Mouse (Mus musculus) liver, embryonic 11.5 days (tissue): ENCODE measurements around the gene Ahdc1. TPM values are rescaled to one million over a fixed set of nuclear protein-coding genes. Genes with fewer than 3 reads are reported as not detected.
A peak's percentile ranks its signal among the peaks of the same experiment; 100 is the strongest.

Source experiments
- ATAC-seq: fragments of 200-750 bp; cut with Nextera tagmentation; replicated peaks from 2 replicates; pipeline ENCODE4 v1.8.0; 2017; ENCODE audit warnings: moderate number of reproducible peaks, mild to moderate bottlenecking, moderate TSS enrichment, moderate library complexity; ENCODE audit not compliant: low FRiP score
- DNase-seq: peaks from one replicate; pipeline ENCODE4 v3.0.0-alpha.2; 2017; ENCODE audit warnings: low spot score
- H3K27ac ChIP-seq: fragments of 300-500 bp; sonication (generic); 2 replicates; pipeline ENCODE4 v1.5.1; 2014; ENCODE audit warnings: mild to moderate bottlenecking, low read depth, low read length, control low read depth
- H3K27me3 ChIP-seq: fragments of 300-500 bp; sonication (generic); replicated peaks from 2 replicates; pipeline ENCODE4 v1.6.1; 2014; ENCODE audit warnings: low read length, mixed read lengths; ENCODE audit not compliant: control insufficient read depth, insufficient read depth
- H3K36me3 ChIP-seq: fragments of 300-500 bp; sonication (generic); 2 replicates; pipeline ENCODE4 v1.6.1; 2014; ENCODE audit warnings: mild to moderate bottlenecking, low read length, moderate library complexity, mixed read lengths; ENCODE audit not compliant: control insufficient read depth, insufficient read depth
- H3K4me1 ChIP-seq: fragments of 300-500 bp; sonication (generic); replicated peaks from 2 replicates; pipeline ENCODE4 v1.6.1; 2014; ENCODE audit warnings: low read length, mixed read lengths; ENCODE audit not compliant: control insufficient read depth, insufficient read depth
- H3K4me2 ChIP-seq: fragments of 300-500 bp; sonication (generic); 2 replicates; pipeline ENCODE4 v1.6.1; 2014; ENCODE audit warnings: mild to moderate bottlenecking, control low read depth, moderate library complexity
- H3K4me3 ChIP-seq: fragments of 300-500 bp; sonication (generic); 2 replicates; pipeline ENCODE4 v1.5.1; 2014; ENCODE audit warnings: low read depth, low read length, control low read depth
- H3K9ac ChIP-seq: fragments of 300-500 bp; sonication (generic); 2 replicates; pipeline ENCODE4 v1.6.1; 2014; ENCODE audit warnings: low read depth, low read length, control low read depth
- H3K9me3 ChIP-seq: fragments of 300-500 bp; sonication (generic); 2 replicates; pipeline ENCODE4 v1.6.1; 2016; ENCODE audit warnings: low read length, inconsistent platforms, mixed read lengths; ENCODE audit not compliant: control insufficient read depth
- WGBS: fragments of 180-500 bp; shearing (Covaris S2); extraction: QIAGEN DNeasy Blood & Tissue Kit; methylation state at CpG from one replicate; pipeline ENCODE4 v1.1.7; 2014; 5-methylcytosine and 5-hydroxymethylcytosine counted together
- polyA plus RNA-seq: library from polyadenylated mRNA; unstranded; fragments of >200 nt; fragmentation: Nextera tagmentation; extraction: Ambion mirVana; gene quantifications from 2 replicates; pipeline ENCODE4 v1.2.1, GENCODE M21; 2014

Ahdc1 gene
- polyA plus RNA-seq, 1 experiment from 2014 or later = 6.1 TPM

- no peak overlapping the region for H3K4me3 ChIP-seq
- no peaks in the 10 kb centered on the region for H3K36me3 ChIP-seq
- H3K9ac ChIP-seq = no peak overlapping the region
- H3K4me1 ChIP-seq = peaks cover 92% of the 10 kb centered on the region
- H3K27ac ChIP-seq = 0 out of 2 replicates have a peak overlapping the region, but pooled peaks have one; percentile 23
- no peak for DNase-seq
- H3K4me2 ChIP-seq = no peak overlapping the region
- no peaks in the 10 kb centered on the region for H3K27me3 ChIP-seq
- no peaks in the 10 kb centered on the region for H3K9me3 ChIP-seq
- no peak for ATAC-seq
- WGBS = 55% methylated on average over 5 of the region's 6 CpGs
Measured at GRCm38 (mm10) chr4:133020721-133021120, 9.7 kb downstream of the Ahdc1 start.

- H3K9ac ChIP-seq = no peak overlapping the region
- H3K27ac ChIP-seq = 0 out of 2 replicates have a peak overlapping the region, but pooled peaks have one; percentile 23
- ATAC-seq = no peak
- no peak overlapping the region for H3K4me3 ChIP-seq
- peaks cover 92% of the 10 kb centered on the region for H3K4me1 ChIP-seq
- 48% methylated on average over 9 of the region's 9 CpGs for WGBS
- H3K27me3 ChIP-seq = no peaks in the 10 kb centered on the region
- no peaks in the 10 kb centered on the region for H3K36me3 ChIP-seq
- DNase-seq = no peak
- no peaks in the 10 kb centered on the region for H3K9me3 ChIP-seq
- no peak overlapping the region for H3K4me2 ChIP-seq
Measured at GRCm38 (mm10) chr4:133021181-133021671, 10.2 kb downstream of the Ahdc1 start.

DNA sequence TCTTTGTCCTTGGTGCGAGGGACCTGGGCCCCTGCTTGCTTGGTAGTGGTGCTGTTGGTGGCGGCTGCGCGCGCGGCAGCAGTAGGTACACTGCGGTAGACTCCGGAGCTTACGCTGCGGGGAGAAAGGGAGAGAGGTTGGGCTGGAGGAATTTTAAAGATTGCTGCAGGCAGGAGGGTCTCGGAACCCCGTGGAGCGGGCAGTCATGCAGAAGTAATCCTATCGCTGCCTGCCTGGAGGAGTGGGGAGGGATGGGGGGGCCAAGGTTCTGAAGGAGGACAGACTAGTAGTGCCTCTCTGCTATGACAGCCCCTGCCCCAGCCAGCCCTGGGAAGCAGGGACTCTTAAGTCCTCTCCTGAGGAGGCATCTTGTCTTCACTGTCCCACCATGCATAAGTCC lies 11.2 kb downstream of the Ahdc1 start:
- Histone ChIP-seq H3K4me2 (no peak overlapping the region), H3K4me3 (no peak overlapping the region), H3K9me3 (no peaks in the 10 kb centered on the region), H3K9ac (no peak overlapping the region), H3K27me3 (no peaks in the 10 kb centered on the region), H3K4me1 (peaks cover 86% of the 10 kb centered on the region), H3K27ac (no peak overlapping the region), H3K36me3 (no peaks in the 10 kb centered on the region)
- no peak for ATAC-seq
- DNase-seq = no peak
- WGBS = 52% methylated on average over 14 of the region's 14 CpGs

GRCm38 (mm10) chr4:133022954-133023635 lies 12.0 kb downstream of the Ahdc1 start:
- Histone ChIP-seq H3K4me3 (no peak overlapping the region), H3K27me3 (no peaks in the 10 kb centered on the region), H3K9ac (no peak overlapping the region), H3K9me3 (no peaks in the 10 kb centered on the region), H3K4me1 (peaks cover 84% of the 10 kb centered on the region), H3K27ac (no peak overlapping the region), H3K4me2 (no peak overlapping the region), H3K36me3 (no peaks in the 10 kb centered on the region; the same call in 1 of the 2 replicates)
- 80% methylated on average over 14 of the region's 14 CpGs for WGBS
- no peak for ATAC-seq
- no peak for DNase-seq

DNA sequence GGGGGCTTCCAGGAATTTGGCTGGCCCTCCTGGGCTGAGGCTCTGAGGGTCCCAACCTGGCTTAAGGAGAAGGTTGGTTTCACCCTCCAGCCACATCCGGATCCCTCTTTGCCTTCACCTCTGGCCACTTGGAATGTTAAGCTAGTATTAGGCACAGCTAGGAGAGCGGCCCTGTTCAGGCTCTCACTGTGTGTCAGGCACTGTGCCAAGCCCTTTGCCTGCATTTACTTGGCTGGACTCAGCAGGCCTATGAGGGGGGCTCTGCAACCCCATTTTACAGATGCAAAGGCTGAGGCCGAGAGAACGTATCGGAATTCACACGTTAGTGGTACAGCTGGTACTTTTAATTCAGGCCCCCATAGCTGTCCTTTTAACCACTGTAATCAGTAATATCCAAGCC lies 12.6 kb downstream of the Ahdc1 start:
- H3K4me3 ChIP-seq = no peak overlapping the region
- no peaks in the 10 kb centered on the region; the same call in 1 of the 2 replicates for H3K36me3 ChIP-seq
- no peak overlapping the region for H3K27ac ChIP-seq
- H3K27me3 ChIP-seq = no peaks in the 10 kb centered on the region
- ATAC-seq (no peak), DNase-seq (no peak)
- 91% methylated on average over 6 of the region's 6 CpGs for WGBS
- no peak overlapping the region for H3K4me2 ChIP-seq
- no peak overlapping the region for H3K9ac ChIP-seq
- H3K9me3 ChIP-seq = no peaks in the 10 kb centered on the region
- H3K4me1 ChIP-seq = peaks cover 87% of the 10 kb centered on the region

- H3K4me1 ChIP-seq = peaks cover 83% of the 10 kb centered on the region
- H3K4me2 ChIP-seq = no peak overlapping the region
Measured at GRCm38 (mm10) chr4:133024404-133024803, 13.3 kb downstream of the Ahdc1 start.

DNA sequence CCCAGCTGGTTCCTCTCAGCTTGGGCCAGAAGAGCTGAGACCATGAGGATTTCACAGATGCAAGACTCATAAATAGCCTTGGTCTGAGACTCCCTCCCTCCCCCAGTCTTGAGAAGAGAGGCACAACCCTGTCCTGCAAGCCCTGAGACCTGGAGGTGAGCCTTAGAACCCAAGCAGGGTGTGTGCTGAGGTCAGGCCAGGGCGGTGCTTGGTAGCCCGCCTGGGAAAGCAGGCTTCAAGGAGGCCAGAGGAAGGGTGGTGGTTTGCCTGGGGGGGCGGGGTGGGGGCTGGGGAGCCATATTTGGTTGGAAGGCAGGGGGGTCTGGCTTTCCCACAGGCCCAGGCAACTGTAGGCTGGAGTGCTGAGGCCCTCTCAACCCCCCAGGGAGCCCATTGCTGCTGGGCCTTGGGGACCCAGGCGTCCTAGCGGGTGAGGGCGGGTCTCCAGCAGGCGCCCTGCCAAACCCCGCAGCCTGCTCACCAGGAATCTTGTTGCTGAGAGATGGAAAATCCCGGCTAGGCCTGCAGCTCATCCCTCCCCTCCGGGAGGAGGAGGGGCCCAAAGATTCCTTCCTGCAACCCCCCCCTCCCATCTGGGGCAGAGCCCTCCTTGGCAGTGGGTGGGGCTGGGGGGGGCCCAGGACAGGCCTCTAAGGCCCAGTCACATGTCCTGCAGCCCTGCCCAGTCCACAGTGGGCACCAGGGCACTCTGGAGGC lies 14.1 kb downstream of the Ahdc1 start:
- WGBS = 52% methylated on average over 10 of the region's 10 CpGs
- Histone ChIP-seq H3K9ac (no peak overlapping the region), H3K9me3 (no peaks in the 10 kb centered on the region), H3K27me3 (no peaks in the 10 kb centered on the region), H3K27ac (0 out of 2 replicates have a peak overlapping the region, but pooled peaks have one; percentile 5), H3K4me2 (no peak overlapping the region), H3K4me3 (no peak overlapping the region), H3K36me3 (no peaks in the 10 kb centered on the region; the same call in 1 of the 2 replicates), H3K4me1 (peaks cover 79% of the 10 kb centered on the region)
- DNase-seq (no peak), ATAC-seq (no peak)

More at GRCm38 (mm10) chr4:133024404-133024803, 13.3 kb downstream of the Ahdc1 start:
- ATAC-seq (no peak), DNase-seq (no peak)
- Histone ChIP-seq H3K9ac (no peak overlapping the region), H3K27me3 (no peaks in the 10 kb centered on the region), H3K36me3 (no peaks in the 10 kb centered on the region; the same call in 1 of the 2 replicates), H3K9me3 (no peaks in the 10 kb centered on the region), H3K4me3 (no peak overlapping the region), H3K27ac (no peak overlapping the region)
- 48% methylated on average over 3 of the region's 4 CpGs for WGBS

DNA sequence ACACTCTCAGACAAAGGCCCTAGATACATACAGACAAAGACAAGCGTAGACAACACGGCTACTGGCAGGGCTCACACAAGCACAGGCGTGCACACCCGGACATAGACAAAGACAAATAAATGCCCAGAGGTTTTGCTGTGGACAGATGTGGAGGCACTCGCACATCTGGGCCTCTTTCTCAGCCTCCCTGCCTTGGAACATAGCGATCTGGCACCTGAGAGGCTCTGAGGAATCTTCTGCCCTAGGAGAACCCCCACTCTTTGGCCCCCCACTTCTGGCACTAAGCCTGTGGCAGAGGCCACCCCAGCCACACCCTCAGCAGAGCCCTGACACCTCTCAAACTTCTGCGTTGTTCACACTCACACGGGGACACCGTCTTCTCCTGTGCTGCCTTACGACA lies 15.2 kb downstream of the Ahdc1 start:
- H3K9ac ChIP-seq = no peak overlapping the region

More for the DNA sequence above, 15.2 kb downstream of the Ahdc1 start:
- no peak for ATAC-seq
- Histone ChIP-seq H3K27ac (0 out of 2 replicates have a peak overlapping the region, but pooled peaks have one; percentile 16), H3K27me3 (no peaks in the 10 kb centered on the region), H3K36me3 (no peaks in the 10 kb centered on the region; the same call in 1 of the 2 replicates), H3K4me2 (no peak overlapping the region), H3K4me1 (peaks cover 68% of the 10 kb centered on the region), H3K9me3 (no peaks in the 10 kb centered on the region), H3K4me3 (no peak overlapping the region)
- DNase-seq = no peak
- WGBS = 78% methylated on average over 10 of the region's 10 CpGs
